Mouse (Mus musculus) testis, adult 2 months (tissue): ENCODE data around the gene Esyt2. TPM values are rescaled to one million over a fixed set of nuclear protein-coding genes. Genes with fewer than 3 reads are reported as not detected.

ENCODE experiments used
- H3K27ac ChIP-seq: fragments of 200-500 bp; 2 replicates; pipeline ENCODE4 v1.5.1; 2012; ENCODE audit warnings: low read depth, low read length; ENCODE audit not compliant: control insufficient read depth, insufficient read depth
- H3K27me3 ChIP-seq: fragments of 200-500 bp; 2 replicates; pipeline ENCODE4 v1.6.1; 2012; ENCODE audit warnings: mild to moderate bottlenecking, low read length, moderate library complexity; ENCODE audit not compliant: control insufficient read depth, insufficient read depth
- H3K36me3 ChIP-seq: fragments of 200-500 bp; 2 replicates; pipeline ENCODE4 v1.6.1; 2012; ENCODE audit warnings: mild to moderate bottlenecking, low read length; ENCODE audit not compliant: control insufficient read depth, insufficient read depth
- H3K4me1 ChIP-seq: fragments of 200-500 bp; 2 replicates; pipeline ENCODE4 v1.6.1; 2012; ENCODE audit warnings: low read length; ENCODE audit not compliant: control insufficient read depth, insufficient read depth
- H3K4me3 ChIP-seq: fragments of 200-500 bp; 2 replicates; pipeline ENCODE4 v1.5.1; 2012; ENCODE audit warnings: low read depth, mild to moderate bottlenecking, low read length, moderate library complexity, mixed read lengths; ENCODE audit not compliant: control insufficient read depth
- CTCF ChIP-seq: fragments of 200-500 bp; IDR thresholded peaks from 2 replicates; pipeline ENCODE4 v1.5.1; 2012; ENCODE audit warnings: low read depth, mild to moderate bottlenecking, inconsistent platforms, low read length, moderate library complexity; ENCODE audit not compliant: control insufficient read depth, insufficient read depth, insufficient replicate concordance
- POLR2A ChIP-seq: fragments of 200-500 bp; IDR thresholded peaks from 2 replicates; pipeline ENCODE4 v1.6.1; 2012; ENCODE audit warnings: low read depth, mild to moderate bottlenecking, inconsistent platforms, low read length, moderate library complexity; ENCODE audit not compliant: control insufficient read depth
- polyA plus RNA-seq: library from polyadenylated mRNA; depleted of rRNA; stranded (reverse); fragments of >200 nt; gene quantifications from 2 replicates; pipeline ENCODE4 v1.2.3, GENCODE M21; 2012

The Esyt2 gene
- polyA plus RNA-seq, 1 experiment, result 5.9 TPM

GRCm38 (mm10) chr12:116362091-116362490 lies 81.1 kb downstream of the Esyt2 start:
- Histone ChIP-seq H3K27ac (no peak overlapping the region), H3K4me1 (no peaks in the 10 kb centered on the region), H3K36me3 (peaks cover 1% of the 10 kb centered on the region; the same call in 1 of the 2 replicates), H3K4me3 (no peak overlapping the region), H3K27me3 (no peaks in the 10 kb centered on the region)
- TF ChIP-seq POLR2A, result no peak
- no peak for TF ChIP-seq CTCF

GRCm38 (mm10) chr12:116366900-116367299 lies 85.9 kb downstream of the Esyt2 start:
- Histone ChIP-seq H3K27me3 (no peaks in the 10 kb centered on the region), H3K4me1 (no peaks in the 10 kb centered on the region), H3K4me3 (no peak overlapping the region), H3K36me3 (peaks cover 1% of the 10 kb centered on the region; the same call in 1 of the 2 replicates), H3K27ac (no peak overlapping the region)
- TF ChIP-seq CTCF (no peak), POLR2A (no peak)

GRCm38 (mm10) chr12:116367346-116367745 lies 86.3 kb downstream of the Esyt2 start:
- peaks cover 1% of the 10 kb centered on the region; the same call in 1 of the 2 replicates for H3K36me3 ChIP-seq
- H3K27me3 ChIP-seq, result no peaks in the 10 kb centered on the region
- H3K27ac ChIP-seq, result no peak overlapping the region
- no peak for TF ChIP-seq POLR2A
- TF ChIP-seq CTCF, result no peak
- H3K4me3 ChIP-seq, result no peak overlapping the region
- H3K4me1 ChIP-seq, result no peaks in the 10 kb centered on the region

DNA sequence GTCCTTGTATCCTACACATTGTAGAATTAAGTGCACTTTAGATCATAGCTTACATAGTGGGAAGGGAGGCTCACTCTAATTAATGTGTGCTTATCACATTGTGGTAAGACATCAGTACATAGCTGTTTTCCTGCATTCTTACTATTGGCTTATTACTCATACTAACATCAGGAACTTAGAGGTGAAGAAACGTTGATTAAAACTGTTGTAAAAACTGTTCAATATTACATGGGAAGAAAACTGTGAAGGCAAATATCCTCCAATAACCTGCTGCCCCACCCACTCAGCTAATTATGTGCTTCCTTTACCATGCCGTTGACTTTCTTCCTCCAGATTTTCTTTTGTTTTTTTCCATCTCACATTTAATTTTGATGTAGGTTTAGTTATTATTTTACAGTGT lies 87.9 kb downstream of the Esyt2 start:
- TF ChIP-seq POLR2A, result no peak

DNA sequence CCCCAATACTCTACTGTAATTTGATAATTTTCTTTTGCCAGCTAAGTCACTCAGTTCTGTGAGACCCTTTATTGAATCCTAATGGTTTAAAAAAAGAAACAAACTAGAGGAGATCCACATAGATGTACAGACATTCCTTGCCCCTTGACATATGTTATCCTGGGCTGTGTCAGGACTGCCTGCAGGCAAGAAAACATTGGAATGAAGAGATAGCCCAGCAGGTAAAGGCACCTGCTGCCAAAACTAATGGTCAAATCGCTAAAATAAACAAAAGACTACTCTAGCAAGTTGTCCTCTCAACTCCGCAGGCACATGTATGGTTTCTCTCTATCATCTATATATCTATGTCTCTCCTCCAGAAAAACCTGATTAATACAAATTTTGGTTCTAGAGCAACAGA lies 102.1 kb downstream of the Esyt2 start:
- no peaks in the 10 kb centered on the region for H3K36me3 ChIP-seq
- no peak overlapping the region for H3K4me3 ChIP-seq
- H3K27ac ChIP-seq, result no peak overlapping the region
- H3K27me3 ChIP-seq, result no peaks in the 10 kb centered on the region
- H3K4me1 ChIP-seq, result no peaks in the 10 kb centered on the region
- TF ChIP-seq POLR2A, result no peak
- TF ChIP-seq CTCF, result no peak

More for the DNA sequence above, 87.9 kb downstream of the Esyt2 start:
- Histone ChIP-seq H3K4me3 (no peak overlapping the region), H3K36me3 (peaks cover 1% of the 10 kb centered on the region; the same call in 1 of the 2 replicates), H3K27ac (no peak overlapping the region), H3K27me3 (no peaks in the 10 kb centered on the region), H3K4me1 (no peaks in the 10 kb centered on the region)

GRCm38 (mm10) chr12:116383995-116384394 lies 103.0 kb downstream of the Esyt2 start:
- Histone ChIP-seq H3K27me3 (no peaks in the 10 kb centered on the region), H3K36me3 (no peaks in the 10 kb centered on the region), H3K4me3 (no peak overlapping the region), H3K4me1 (no peaks in the 10 kb centered on the region), H3K27ac (no peak overlapping the region)
- TF ChIP-seq POLR2A (no peak), CTCF (no peak)

GRCm38 (mm10) chr12:116386802-116387201 lies 105.8 kb downstream of the Esyt2 start:
- Histone ChIP-seq H3K27me3 (no peaks in the 10 kb centered on the region), H3K27ac (no peak overlapping the region), H3K4me1 (no peaks in the 10 kb centered on the region), H3K36me3 (no peaks in the 10 kb centered on the region), H3K4me3 (no peak overlapping the region)
- no peak for TF ChIP-seq POLR2A
- TF ChIP-seq CTCF, result no peak

- H3K27me3 ChIP-seq, result no peaks in the 10 kb centered on the region
- no peak overlapping the region for H3K27ac ChIP-seq
- H3K4me3 ChIP-seq, result no peak overlapping the region
- TF ChIP-seq CTCF (no peak), POLR2A (no peak)
- no peaks in the 10 kb centered on the region for H3K4me1 ChIP-seq
- no peaks in the 10 kb centered on the region for H3K36me3 ChIP-seq
Measured at GRCm38 (mm10) chr12:116389868-116390267, 108.9 kb downstream of the Esyt2 start.
